Mouse (Mus musculus): ENCODE results near the gene Dscam.
"Not testable (repeated sequence)": the region's sequence is repeated elsewhere in the genome, so short reads cannot be mapped to it uniquely, and the experiment has no call there.

The Dscam gene

GRCm38 (mm10) chr16:96884590-96884989 is 286.0 kb downstream of the Dscam start:
- DNase-seq (ENCODE audit: low spot score in 2 of 2), result not testable (repeated sequence)

GRCm38 (mm10) chr16:96877271-96877670 is 293.3 kb downstream of the Dscam start:
- DNase-seq (ENCODE audit: low spot score in 2 of 2), result no peak

- DNase-seq (ENCODE audit: low spot score in 2 of 2), result no peak
These were observed 297.8 kb downstream of the Dscam start for GRCm38 (mm10) chr16:96872799-96873198.

GRCm38 (mm10) chr16:96857571-96857970 is 313.0 kb downstream of the Dscam start:
- DNase-seq (ENCODE audit: low spot score in 2 of 2), result no peak

- no peak for DNase-seq (ENCODE audit: low spot score in 2 of 2)
These were observed 315.5 kb downstream of the Dscam start for GRCm38 (mm10) chr16:96855060-96855459.

- DNase-seq (ENCODE audit: low spot score in 2 of 2), result peak in 1 of 2 experiments; percentile 62
These were observed 318.2 kb downstream of the Dscam start for GRCm38 (mm10) chr16:96852383-96852782.

GRCm38 (mm10) chr16:96848916-96849315 is 321.6 kb downstream of the Dscam start:
- DNase-seq (ENCODE audit: low spot score in 2 of 2), result no peak

GRCm38 (mm10) chr16:96846585-96846984 is 324.0 kb downstream of the Dscam start:
- no peak for DNase-seq (ENCODE audit: low spot score in 2 of 2)

- no peak for DNase-seq (ENCODE audit: low spot score in 2 of 2)
These were observed 324.4 kb downstream of the Dscam start for GRCm38 (mm10) chr16:96846113-96846512.

- DNase-seq (ENCODE audit: low spot score in 2 of 2), result no peak
These were observed 325.0 kb downstream of the Dscam start for GRCm38 (mm10) chr16:96845475-96846098.

GRCm38 (mm10) chr16:96843691-96844400 is 326.7 kb downstream of the Dscam start:
- DNase-seq (ENCODE audit: low spot score in 2 of 2), result peak in 1 of 2 experiments; percentile 24

GRCm38 (mm10) chr16:96842829-96843360 is 327.7 kb downstream of the Dscam start:
- no peak for DNase-seq (ENCODE audit: low spot score in 2 of 2)

- DNase-seq (ENCODE audit: low spot score in 2 of 2), result peak; percentile 46 to 72
These were observed 350.9 kb downstream of the Dscam start for GRCm38 (mm10) chr16:96819649-96820048.

- peak in 1 of 2 experiments; percentile 63 for DNase-seq (ENCODE audit: low spot score in 2 of 2)
These were observed 364.3 kb downstream of the Dscam start for GRCm38 (mm10) chr16:96806298-96806697.

GRCm38 (mm10) chr16:96802636-96803035 is 367.9 kb downstream of the Dscam start:
- peak in 1 of 2 experiments; percentile 42 for DNase-seq (ENCODE audit: low spot score in 2 of 2)

- no peak for DNase-seq (ENCODE audit: low spot score in 2 of 2)
These were observed 368.8 kb downstream of the Dscam start for GRCm38 (mm10) chr16:96801650-96802237.

GRCm38 (mm10) chr16:96795431-96795830 is 375.1 kb downstream of the Dscam start:
- DNase-seq (ENCODE audit: low spot score in 2 of 2), result peak in 1 of 2 experiments; percentile 52

- DNase-seq (ENCODE audit: low spot score in 2 of 2), result no peak
These were observed 379.2 kb downstream of the Dscam start for GRCm38 (mm10) chr16:96791307-96791706.

GRCm38 (mm10) chr16:96788286-96788685 is 382.3 kb downstream of the Dscam start:
- DNase-seq (ENCODE audit: low spot score in 2 of 2), result no peak

GRCm38 (mm10) chr16:96779021-96779420 is 391.5 kb downstream of the Dscam start:
- DNase-seq (ENCODE audit: low spot score in 2 of 2), result no peak

GRCm38 (mm10) chr16:96774245-96774644 is 396.3 kb downstream of the Dscam start:
- no peak for DNase-seq (ENCODE audit: low spot score in 2 of 2)

- no peak for DNase-seq (ENCODE audit: low spot score in 2 of 2)
These were observed 402.6 kb downstream of the Dscam start for GRCm38 (mm10) chr16:96767985-96768384.

GRCm38 (mm10) chr16:96767508-96767907 is 403.0 kb downstream of the Dscam start:
- no peak for DNase-seq (ENCODE audit: low spot score in 2 of 2)

Measured in cerebellum, postnatal 4 days (tissue).